Mouse (Mus musculus): ENCODE data around the gene Tmprss12.
"Not testable (repeated sequence)": the region's sequence is repeated elsewhere in the genome, so short reads cannot be mapped to it uniquely, and the experiment has no call there.

Tmprss12 gene

DNA sequence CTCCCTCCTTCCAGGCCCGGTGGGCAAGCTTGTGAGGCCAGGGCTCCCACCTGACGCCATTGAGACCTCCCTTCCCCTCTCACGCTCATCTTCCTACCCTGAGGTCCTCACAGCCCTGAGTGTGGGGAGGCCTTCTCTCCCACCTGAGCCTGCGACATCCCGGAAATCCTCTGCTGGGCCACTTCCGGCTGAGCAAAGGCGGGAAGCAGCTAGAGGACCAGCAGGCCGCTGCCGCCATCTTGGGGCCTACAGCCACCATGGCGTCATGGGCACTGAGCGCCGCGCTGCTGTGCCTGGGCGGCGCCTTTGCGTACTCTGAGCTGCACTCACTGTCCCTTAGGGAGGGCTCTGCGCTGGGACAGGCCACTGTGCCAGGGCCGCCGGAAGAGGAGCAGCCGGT is at the start of gene Tmprss12:
Tmprss12 (plus strand) TSS at position 212 of the 400 bp plus-strand sequence.
- DNase-seq (ENCODE audit: low spot score), result no peak

DNA sequence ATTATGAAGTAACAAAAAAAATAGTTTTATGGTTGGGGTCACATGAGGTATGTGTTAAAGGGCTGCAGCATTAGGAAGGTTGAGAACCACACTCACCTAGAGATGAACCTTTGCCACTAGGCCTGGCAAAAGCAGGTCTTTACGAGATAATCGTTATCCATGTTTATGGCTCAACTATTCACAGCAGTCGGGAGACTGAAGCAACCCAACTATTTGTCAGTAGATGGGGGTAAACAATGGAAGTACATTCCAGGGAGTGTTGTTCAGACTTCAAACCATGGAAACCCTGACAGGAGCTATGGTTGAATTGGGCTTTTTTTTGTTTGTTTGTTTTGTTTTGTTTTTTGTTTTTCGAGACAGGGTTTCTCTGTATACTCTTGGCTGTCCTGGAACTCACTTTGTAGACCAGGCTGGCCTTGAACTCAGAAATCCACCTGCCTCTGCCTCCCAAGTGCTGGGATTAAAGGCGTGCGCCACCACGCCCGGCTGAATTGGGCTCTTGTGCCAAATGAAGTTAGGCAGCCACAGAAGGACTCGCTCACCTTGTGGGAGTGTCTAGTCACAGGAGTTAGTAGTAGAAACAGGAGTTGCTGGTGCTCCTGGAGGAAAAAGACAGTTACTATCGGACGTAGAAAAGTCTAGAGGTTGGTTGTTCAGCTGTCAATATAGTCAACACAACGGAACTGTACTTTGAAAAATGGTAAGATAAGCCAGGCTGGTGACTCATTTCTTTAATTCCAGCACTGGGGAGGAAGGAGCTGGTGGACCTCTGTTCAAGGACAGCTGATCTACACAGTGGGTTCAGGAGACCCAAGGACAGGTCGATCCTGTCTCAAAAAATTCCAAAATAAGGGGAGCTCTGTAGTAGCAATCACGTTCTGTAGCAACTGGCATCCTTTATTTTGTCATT is 48.8 kb upstream of the Tmprss12 start:
- DNase-seq (ENCODE audit: low spot score), result no peak

DNA sequence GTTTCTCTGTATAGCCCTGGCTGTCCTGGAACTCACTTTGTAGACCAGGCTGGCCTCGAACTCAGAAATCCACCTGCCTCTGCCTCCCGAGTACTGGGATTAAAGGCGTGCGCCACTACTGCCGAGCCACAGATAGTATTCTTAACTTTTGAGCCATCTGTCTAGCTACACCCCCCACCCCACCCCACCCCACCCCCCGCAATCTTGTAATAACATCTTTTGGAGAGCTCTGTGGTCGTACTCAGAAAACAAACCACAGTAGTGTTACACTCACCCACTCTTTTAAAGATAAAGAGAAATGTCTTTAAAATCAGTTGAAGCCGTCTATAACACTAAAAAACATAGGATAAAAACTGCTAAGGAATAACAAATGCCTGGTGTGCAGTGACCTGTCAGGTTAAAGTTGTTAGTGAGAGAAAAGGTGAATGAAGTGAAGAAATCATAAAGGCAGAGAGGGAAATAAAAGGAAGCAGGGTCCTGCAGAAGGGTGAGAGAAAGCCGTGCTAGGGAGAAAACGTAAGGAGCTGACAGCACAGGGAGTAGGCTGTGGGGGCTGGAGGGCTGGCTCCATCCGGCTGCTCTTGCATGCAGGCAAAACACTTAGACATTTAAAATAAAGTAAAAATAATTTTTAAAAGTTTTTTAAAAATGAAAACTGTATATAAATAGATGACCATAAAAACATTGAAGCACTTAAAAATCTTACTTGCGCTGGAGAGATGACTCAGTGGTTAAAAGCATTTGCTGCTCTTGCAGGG is 45.2 kb upstream of the Tmprss12 start:
- no peak for DNase-seq (ENCODE audit: low spot score)

DNA sequence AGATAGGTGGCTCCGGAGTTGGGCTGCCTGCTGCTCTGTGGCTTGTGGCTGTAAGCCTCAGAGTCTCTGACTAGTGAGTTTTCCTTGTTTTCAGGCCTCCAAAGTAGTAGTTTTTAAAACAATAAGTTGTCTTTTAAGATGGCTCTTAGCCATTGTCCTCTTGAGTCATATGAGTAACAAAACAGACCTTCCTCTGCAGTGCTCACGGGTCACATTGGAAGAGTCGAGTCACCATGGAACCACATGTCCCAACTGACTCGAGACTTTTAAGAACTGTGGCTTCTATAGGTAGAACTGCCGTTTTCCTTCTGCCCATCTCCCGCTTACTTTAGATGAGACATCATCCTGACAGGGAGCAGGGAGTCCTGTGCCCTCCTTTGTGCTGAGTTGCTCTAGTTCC is 43.7 kb upstream of the Tmprss12 start:
- DNase-seq (ENCODE audit: low spot score), result no peak

DNA sequence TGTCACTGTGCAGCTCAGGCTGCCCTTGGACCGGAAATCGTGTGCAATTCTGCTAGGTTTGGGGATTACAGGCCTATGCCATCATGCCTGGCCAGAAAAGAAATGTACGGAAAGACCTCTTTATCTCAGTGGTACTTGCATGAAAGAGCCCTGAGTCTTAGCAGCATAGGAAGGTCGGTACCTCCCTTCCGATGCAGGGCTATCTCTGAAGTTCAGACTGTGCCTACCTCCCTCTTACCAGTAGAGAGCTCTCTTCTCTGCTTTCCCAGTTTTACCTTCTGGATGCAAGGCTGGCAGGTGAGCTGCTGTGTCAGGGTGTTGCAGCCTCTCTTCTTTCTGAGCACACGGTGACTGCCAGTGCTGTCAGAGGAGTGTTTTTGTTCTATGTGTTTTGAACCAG is 38.9 kb upstream of the Tmprss12 start:
- no peak for DNase-seq (ENCODE audit: low spot score)

DNA sequence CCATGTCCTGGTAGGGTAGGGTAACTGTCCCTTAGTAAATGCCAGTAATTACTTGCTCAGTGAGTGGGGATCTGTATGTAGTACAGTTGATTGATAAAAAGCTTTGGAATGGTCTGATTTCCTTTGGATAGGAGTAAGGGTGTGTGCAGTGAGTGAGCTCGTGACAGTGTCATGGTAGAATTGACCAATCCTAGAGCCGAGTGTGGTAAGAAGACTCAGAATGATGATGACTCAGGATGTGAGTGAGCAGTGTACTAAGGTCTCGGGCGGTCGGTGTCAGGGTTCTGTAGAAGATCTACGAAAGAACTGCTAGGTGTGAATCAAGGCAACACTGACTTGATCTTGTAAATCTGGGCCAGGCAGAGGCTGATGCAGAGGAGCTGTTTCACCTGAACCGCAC is 34.7 kb upstream of the Tmprss12 start:
- no peak for DNase-seq (ENCODE audit: low spot score)

DNA sequence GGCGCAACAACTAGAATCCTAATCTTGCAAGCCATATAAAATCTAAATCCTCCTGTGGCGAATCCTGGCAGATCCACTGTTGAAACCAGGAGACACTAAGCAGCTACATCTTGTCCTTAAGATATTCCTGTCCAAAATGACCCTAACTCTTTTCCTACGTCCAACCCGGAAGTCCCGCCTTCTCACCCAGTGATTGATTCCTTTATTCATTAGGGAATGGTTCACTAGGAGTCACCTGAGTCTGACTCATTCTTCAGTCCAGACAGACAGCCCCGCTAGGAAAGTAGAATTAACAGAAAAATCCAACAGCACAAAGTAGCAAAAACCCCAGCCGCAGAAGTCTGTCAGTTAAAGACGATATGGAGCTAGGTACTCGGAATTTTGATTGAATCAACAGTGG is 33.3 kb upstream of the Tmprss12 start:
- DNase-seq (ENCODE audit: low spot score), result no peak

DNA sequence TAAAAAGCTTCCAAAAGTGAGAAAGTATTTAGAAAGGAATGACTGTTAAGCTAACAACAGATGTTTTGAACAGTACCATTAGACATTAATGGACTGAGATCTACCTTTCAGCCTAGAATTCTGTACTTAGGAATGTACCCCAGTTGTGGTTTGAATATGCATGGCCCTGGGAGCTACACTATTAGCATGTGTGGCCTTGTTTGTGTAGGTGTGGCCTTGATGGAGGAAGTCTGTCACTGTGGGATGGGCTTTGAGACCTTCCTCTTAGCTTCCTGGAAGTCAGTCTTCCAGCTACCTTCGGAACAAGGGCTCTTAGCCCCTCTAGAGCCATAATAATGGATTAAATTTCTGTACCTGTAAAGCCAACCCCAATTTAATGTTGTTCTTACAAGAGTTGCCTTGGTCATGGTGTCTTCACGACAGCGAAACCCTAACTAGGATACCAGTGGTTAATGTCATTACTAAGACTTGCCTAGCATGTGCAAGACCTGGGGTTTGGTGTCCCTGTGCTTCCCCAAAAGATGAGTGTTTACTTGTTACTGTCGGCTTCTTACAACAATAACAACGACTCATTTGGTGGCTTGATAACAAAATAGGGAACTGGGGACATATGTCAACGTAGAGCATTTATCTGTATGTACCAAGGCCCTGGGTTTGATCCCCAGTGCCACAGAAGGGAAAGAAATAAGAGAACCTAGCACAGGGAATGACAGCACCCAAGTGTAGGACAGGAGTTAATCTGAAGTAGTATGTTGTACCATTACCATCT is 31.8 kb upstream of the Tmprss12 start:
- no peak for DNase-seq (ENCODE audit: low spot score)

DNA sequence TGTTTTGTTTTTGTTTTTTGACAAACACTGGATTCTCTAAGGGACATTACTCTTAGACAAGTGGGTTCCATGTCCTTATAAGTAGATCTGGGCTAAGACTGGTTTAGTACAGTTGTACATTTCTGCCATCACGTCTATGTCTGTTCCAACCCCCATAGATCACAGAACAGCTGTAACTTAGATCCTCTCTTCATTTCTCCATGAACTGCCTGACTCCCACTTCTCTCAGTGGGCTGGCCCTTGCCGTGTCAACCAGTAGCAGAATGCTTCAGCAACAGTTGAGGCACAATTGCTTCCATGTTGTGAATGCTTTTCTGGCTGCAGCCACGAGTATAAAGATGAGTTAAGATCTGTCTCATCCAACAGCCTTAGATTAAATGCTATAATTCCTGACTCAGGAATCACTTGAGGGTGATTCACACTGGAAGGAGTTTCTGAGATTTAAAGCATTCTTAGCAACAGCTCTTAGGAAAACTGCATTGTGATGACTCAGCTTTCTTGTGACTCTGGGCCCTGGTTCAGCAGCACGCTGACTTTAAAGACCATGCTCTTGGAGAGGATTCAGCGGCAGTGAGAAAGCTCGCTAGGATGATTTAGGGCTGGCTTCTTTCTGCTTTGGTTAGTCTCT is 29.4 kb upstream of the Tmprss12 start:
- DNase-seq (ENCODE audit: low spot score), result no peak

DNA sequence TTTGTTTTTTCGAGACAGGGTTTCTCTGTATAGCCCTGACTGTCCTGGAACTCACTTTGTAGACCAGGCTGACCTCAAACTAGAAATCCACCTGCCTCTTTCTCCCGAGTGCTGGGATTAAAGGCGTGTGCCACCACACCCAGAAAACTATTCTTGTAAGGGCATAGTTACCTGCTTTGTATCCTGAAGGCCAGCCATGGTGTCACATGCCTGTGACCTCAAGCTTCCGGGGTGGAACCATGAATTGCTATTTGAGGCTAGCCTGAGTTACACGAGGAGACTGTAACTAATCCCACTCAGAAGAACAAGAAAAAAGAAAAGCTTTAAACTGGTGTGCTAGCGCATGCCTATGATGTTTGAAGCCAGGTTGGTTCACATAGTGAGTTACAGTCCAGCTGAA is 24.3 kb upstream of the Tmprss12 start:
- DNase-seq (ENCODE audit: low spot score), result no peak

DNA sequence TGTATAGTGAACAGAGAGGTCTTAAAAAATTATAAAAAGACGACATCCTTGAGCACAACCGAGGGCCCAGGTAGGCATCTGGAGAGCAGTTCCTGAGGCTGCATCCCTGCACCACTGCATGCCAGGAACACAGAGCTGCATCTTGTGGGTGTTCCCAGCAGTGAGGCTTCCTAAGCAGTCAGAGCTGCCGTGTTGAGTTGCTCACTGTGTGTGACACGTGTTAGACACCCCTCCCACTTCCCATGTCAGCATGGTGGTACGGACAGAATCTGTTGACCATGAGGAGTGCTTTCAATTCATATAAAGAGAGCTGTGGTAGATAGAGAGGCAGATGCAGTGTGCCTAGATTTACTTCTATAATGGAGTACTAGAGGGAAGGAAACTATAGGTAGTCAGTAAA is 23.3 kb upstream of the Tmprss12 start:
- no peak for DNase-seq (ENCODE audit: low spot score)

DNA sequence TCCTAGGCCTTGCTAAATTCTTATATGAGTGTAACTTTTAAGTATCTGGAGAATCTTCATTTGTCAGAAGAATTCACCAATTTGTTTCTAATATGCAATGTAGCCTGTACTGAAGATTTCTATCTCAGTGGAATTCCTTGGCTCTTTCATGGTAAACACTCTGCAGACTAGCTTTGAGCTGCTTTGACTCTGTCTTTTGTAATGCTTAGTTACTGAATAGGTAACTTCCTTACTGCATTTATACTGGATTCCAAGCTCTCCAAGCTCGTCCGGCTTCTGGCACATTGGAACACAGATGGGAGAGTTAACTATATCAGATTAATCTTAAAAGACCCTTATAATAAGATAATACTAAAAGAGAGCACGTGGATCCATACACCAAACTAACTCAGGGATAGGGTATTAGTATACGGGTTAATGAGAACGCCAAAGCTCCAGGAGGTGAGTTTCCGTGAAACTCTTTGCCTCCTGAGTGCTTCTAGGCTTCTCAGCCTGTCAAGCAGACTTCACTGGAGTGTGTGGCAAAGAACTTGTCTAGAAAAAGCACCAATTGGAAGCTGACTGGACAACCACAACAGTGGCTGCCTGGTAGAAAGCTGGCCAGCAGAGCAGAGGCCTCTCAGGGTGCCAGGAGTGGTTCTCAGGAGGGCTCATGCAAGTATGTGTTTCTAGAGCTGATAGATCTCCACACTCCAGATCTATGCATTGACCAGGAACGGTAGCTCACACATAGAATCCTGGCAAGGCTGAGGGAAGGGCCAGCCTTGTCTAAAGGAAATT is 21.8 kb upstream of the Tmprss12 start:
- no peak for DNase-seq (ENCODE audit: low spot score)

DNA sequence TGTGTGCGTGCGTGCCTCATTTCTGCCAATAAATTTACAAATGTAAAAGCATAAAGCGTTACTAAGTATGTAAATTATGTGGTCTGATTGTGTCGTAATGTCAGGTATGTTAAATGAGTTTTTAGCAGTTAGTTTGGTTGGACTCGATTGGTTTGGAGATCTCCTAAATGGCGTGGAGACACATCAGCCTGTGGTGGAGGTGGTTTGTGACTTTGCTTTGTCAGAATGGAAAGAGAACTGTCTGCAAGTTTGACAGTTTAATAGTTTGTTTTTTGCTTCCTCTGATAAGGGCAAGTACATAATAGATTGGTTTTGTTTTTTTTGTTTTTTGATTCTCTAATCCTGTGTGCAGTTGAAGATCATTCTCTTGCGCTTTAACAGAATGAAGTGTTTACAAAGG is 20.3 kb upstream of the Tmprss12 start:
- DNase-seq (ENCODE audit: low spot score), result not testable (repeated sequence)

DNA sequence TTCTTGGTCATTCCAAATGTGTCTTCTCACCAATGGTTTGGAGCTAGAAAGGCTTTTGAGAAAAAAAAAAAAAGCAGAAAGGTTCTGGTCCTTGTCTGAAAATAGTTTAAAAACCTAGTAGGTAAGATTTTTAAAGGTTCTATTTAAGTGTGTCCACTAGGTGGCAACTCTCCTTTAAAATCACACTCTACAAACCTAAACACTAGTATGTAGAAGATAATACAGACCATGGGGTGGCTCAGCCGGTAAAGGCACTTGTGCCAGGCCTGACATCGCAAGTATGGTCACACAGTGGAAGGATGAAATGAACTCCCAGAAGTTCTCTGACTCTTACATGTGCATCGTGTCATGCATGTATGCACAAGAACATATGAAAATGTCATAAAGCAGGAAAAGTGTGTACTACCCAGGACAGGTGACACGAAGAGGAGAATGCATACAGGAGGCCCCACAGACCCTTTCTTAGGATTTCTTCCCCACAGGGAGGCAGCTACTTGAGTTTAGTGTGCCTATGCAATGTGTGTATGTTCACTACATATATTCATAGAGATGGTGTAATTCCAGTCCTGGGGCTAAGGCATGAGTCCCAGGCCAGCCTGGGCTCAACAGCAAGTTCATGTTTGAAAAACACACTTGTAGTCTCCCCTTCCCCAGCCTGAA is 17.3 kb upstream of the Tmprss12 start:
- peak; percentile 51 for DNase-seq (ENCODE audit: low spot score)

DNA sequence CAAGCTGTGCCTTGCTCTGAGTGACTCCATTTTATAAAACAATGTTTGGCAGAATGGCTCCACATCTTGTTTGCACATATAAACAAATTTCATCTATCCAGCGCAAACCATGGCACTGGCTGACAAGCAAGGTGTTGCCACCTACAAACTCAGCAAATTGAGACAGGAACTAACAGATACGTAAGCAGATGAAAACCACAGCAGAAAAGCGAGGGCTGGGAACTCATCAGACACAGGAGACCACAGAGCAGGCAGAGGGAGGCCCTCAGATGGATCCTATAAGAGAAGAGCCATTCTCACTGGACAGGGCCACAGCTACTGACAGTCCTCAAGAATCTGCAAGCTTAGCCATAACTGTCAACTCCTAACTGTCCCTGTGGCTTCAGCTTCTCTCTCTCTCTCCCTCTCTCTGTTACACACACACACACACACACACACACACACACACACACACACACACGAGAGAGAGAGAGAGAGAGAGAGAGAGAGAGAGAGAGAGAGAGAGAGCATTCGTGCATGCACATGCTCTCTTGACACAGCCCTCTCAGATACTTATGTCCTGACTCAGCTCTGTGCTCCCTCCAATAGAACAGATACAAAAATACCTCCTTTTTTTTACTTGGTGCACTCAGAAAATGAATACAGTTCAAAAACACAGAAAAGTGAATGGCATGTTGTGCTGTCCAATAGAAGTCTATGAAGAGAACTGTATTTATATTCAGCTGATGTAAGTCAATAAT is 14.9 kb upstream of the Tmprss12 start:
- no peak for DNase-seq (ENCODE audit: low spot score)

DNA sequence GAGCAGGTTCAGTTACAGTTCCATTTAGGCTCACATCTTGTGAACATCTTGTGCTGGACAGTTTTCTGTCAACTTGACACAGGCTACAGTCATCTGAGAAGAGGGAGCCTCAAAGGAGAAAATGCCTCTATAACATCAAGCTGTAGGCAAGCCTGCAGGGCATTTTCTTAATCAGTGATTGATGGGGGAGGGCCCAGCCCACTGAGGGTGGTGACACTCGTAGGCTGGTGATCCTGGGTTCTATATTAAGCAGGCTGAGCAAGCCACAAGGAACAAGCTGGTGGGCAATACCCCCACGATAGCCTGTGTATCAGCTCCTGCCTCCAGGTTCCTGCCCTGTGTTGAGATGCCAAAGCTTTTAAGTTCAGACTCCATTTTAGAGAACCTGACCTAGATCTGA is 11.7 kb upstream of the Tmprss12 start:
- DNase-seq (ENCODE audit: low spot score), result no peak

DNA sequence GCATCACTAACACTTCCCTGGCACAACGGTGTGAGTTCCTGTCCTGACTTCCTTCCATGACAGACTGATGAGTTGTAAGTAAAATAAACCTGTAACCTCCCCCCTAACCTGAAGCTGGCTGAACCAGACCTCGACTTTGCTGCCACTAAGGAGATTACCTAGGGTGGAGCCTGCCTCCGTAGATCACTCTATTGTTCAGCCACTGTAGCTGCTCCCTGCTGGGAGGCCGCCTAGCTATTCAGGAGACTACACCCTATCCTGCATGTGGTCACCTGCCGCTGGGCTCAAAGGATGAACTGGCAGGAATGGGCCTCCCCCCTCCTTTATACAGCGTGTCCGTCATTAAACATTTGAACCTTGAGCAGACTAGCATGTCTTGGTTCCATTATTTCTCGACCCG is 10.9 kb upstream of the Tmprss12 start:
- peak; percentile 9 for DNase-seq (ENCODE audit: low spot score)

DNA sequence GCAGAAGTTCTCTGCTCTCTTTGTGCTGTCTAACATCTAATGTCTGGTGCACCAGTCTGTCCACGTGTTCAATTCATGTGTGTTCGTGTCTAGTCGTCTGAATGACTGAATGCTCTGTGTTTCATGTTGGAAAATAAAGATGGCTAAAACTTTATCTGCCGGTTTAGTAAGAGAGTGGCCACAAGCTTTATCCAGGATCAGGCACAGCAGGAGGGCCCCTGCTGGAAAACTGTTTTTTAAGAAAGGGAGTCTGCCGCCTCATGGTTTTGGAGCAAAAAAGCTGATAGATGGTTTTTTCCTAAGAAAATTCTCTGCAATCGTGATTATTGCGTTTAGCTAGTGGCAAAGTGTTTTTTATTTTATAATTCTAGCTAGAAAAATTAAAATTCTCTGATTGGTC is 10.0 kb upstream of the Tmprss12 start:
- DNase-seq (ENCODE audit: low spot score), result not testable (repeated sequence)

DNA sequence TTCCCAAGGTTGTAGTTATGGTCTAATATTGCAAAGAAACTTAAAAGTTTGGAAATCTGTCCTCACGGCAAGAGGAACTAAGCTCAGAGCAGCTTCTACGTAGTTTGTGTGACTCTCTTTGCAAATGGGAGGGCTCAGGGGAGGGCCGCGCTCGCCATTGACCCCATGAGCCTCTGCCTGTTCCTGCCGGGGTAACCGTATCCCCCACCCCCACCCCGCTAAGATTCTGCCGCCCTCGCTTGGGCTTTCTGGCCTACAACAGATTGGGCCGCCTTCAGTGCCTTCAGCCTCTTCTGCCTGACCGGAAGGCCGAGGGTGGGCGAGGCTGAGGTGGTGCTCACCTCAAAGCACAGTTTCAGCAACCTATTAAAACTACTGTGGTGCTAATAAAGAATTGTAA is 9.2 kb upstream of the Tmprss12 start:
- no peak for DNase-seq (ENCODE audit: low spot score)

DNA sequence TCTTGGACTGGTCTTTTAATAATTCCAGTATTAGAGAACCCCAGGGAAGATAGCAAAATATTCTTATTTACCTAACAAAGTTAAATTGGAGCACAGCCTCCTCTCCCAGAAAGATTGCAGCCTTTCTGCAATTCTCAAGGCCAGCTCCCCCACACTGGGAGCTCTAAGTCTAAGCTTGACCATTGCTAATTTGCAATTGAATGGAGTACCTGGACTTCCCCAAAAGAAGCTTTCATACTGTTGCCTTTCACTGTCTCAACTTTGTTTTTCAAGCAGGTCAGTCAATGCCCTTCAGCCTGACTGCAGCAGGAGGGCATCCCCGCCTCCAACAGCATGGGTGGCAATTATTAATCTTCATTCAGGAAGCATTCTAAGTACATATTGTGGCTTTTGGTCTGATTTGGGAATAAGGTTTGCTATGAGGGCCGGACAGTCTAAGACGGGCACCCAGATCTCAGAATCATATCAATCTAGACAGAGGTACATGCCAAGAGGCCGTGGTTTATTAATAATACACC is 6.8 kb upstream of the Tmprss12 start:
- DNase-seq (ENCODE audit: low spot score), result not testable (repeated sequence)

Data from retina, embryonic 14.5 days (tissue).